Mouse (Mus musculus): ENCODE measurements around the gene Mpg.

DNA sequence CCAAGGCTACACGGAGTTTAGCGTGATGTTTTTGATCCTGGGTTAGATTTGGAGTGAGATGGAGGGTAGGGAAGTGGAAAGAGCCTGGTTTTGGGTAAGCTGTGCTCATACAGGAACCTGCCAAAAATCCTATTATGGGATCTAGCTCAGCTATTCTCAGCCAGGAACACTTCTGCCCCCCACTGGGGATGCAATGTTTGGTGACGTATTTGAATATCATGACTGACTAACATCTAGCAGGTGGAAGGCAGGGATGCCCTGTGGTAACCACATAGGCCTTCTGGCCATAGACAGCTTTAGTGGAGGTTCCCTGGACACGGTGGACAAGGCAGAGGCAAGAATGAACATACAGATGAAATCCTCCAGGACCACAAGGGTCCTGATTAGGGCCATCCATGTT, 3.9 kb downstream of the Mpg start:
- TF ChIP-seq POLR2A (IDR thresholded peaks at IDR 0.05; ENCODE audit: low read depth, low read length) = no peak
- no peak for TF ChIP-seq CTCF (IDR thresholded peaks at IDR 0.05; ENCODE audit: borderline replicate concordance, insufficient read depth, low read length)

Data from embryonic fibroblast, embryonic 13.5 days (primary cell).